In the genomic region with DNA sequence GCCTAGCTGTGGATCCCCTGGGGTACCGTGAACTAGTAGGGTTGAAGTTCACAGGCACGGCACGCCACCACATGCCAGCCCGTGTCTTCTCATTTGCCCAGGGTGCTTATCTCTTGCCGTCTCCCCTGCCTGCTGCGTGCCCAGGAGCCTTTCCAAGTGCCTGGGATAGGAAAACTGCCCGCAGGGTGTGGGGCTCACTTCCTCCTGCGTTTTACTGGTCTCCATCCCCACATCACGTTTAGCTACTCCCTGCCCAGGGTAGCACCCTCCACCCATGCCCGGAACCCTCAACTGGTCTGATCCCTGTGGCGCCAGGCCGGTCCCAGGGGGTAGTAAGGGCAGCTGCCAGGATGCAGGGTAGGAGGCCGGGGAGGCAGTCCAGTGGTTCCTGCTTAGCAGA, we compare ENCODE assay signal across 25 mouse cellular contexts. TPM values are rescaled to one million over a fixed set of nuclear protein-coding genes. Genes with fewer than 3 reads are reported as not detected.
DNase-seq lines count a peak whose midpoint lies in the region; ATAC-seq and TF ChIP-seq lines count a peak whose summit lies in the region.
"Had no signal": no experiment of that assay in that cellular context is flagged by ENCODE, and none has a peak within 500 bp of the region (broad histone marks: within the 10 kb centered on the region; RNA-seq: fewer than 3 reads in every experiment).

No protein-coding gene starts in this region.

- peak overlapping the region; percentile 4; the same call in 1 of the 2 replicates for H3K9ac ChIP-seq in heart, embryonic 13.5 days
- 0 out of 2 replicates have a peak overlapping the region, but pooled peaks have one; percentile 6 for H3K9ac ChIP-seq in limb, embryonic 12.5 days (replicated peaks)
- H3K9ac ChIP-seq: embryonic facial prominence, embryonic 15.5 days; hindbrain, embryonic 12.5 days had no signal

- no peak overlapping the region for H3K4me3 ChIP-seq in gastrocnemius, adult 2 months
- no peak overlapping the region for H3K4me3 ChIP-seq in heart, embryonic 13.5 days
- peak overlapping the region; percentile 29; the same call in 1 of the 2 replicates for H3K4me3 ChIP-seq in E14TG2a.4 (replicated peaks; ENCODE audit: low read length)
- no peak overlapping the region for H3K4me3 ChIP-seq in limb, embryonic 12.5 days (replicated peaks)
- H3K4me3 ChIP-seq: embryonic facial prominence, embryonic 15.5 days; erythroblast, embryonic 14.5 days; forebrain, embryonic 10.5 days; hindbrain, embryonic 12.5 days had no signal

- no peak overlapping the region for H3K4me2 ChIP-seq in heart, embryonic 13.5 days
- no peak overlapping the region; the same call in 1 of the 2 replicates for H3K4me2 ChIP-seq in limb, embryonic 12.5 days
- H3K4me2 ChIP-seq: embryonic facial prominence, embryonic 15.5 days; hindbrain, embryonic 12.5 days had no signal

- no peak for DNase-seq in gastrocnemius, adult 2 months
- DNase-seq in gastrocnemius, postnatal 10 days = no peak
- DNase-seq in heart, adult 9 months (ENCODE audit: low spot score in 2 of 2) = no peak
- DNase-seq in frontal cortex, adult 2 months (ENCODE audit: extremely low spot score in 1 of 2, low spot score in 1 of 2) = no peak
- DNase-seq: adrenal gland, adult 2 months; adrenal gland, postnatal 25 days; cerebellum, adult 18-20 months; cerebellum, adult 9-11 months; cerebellum, postnatal 36 days; gastrocnemius, postnatal 14 days; heart, postnatal 14 days; kidney, adult 18-20 months had no signal

- intact Hi-C loops in gastrocnemius, adult 2 months (cut with DNase I) = no loop called here

- H3K36me3 ChIP-seq in heart, embryonic 13.5 days = no peaks in the 10 kb centered on the region
- no peaks in the 10 kb centered on the region for H3K36me3 ChIP-seq in E14TG2a.4 (ENCODE audit: insufficient read depth, low read length)
- no peaks in the 10 kb centered on the region for H3K36me3 ChIP-seq in limb, embryonic 12.5 days
- H3K36me3 ChIP-seq: embryonic facial prominence, embryonic 15.5 days; forebrain, embryonic 10.5 days; hindbrain, embryonic 12.5 days had no signal

- peaks cover 9% of the 10 kb centered on the region; the same call in 1 of the 2 replicates for H3K4me1 ChIP-seq in heart, embryonic 13.5 days
- H3K4me1 ChIP-seq in E14TG2a.4 (replicated peaks; ENCODE audit: low read depth, low read length) = peaks cover 33% of the 10 kb centered on the region
- H3K4me1 ChIP-seq in limb, embryonic 12.5 days (replicated peaks) = peaks cover 13% of the 10 kb centered on the region

- no peak for ATAC-seq in heart, embryonic 13.5 days (ENCODE audit: extremely low read depth, insufficient number of reproducible peaks, low FRiP score, low TSS enrichment)
- no peak for ATAC-seq in limb, embryonic 12.5 days (ENCODE audit: insufficient number of reproducible peaks, insufficient read depth, low FRiP score, low TSS enrichment, low read depth)
- ATAC-seq: activated CD4-positive, CD25-positive, alpha-beta regulatory T cell, adult 4 months; forebrain, embryonic 14.5 days; hindbrain, embryonic 16.5 days; inflammation-experienced regulatory T-cells, adult 6 months; Patski had no signal

- peak overlapping the region; percentile 20; the same call in 1 of the 2 replicates for H3K27ac ChIP-seq in gastrocnemius, adult 2 months
- no peak overlapping the region for H3K27ac ChIP-seq in heart, embryonic 13.5 days (replicated peaks)
- no peak overlapping the region for H3K27ac ChIP-seq in limb, embryonic 12.5 days
- H3K27ac ChIP-seq: embryonic facial prominence, embryonic 15.5 days; forebrain, embryonic 10.5 days; hindbrain, embryonic 12.5 days had no signal

- H3K27me3 ChIP-seq in heart, embryonic 13.5 days (replicated peaks) = peaks cover 24% of the 10 kb centered on the region
- peaks cover 74% of the 10 kb centered on the region for H3K27me3 ChIP-seq in E14TG2a.4 (ENCODE audit: insufficient read depth, low read length)
- peaks cover 14% of the 10 kb centered on the region for H3K27me3 ChIP-seq in limb, embryonic 12.5 days
- H3K27me3 ChIP-seq: embryonic facial prominence, embryonic 15.5 days; Patski had no signal

- 21% methylated on average over 13 of the region's 13 CpGs for WGBS in heart, embryonic 13.5 days
- 26% methylated on average over 13 of the region's 13 CpGs for WGBS in limb, embryonic 12.5 days

- TF ChIP-seq CTCF in gastrocnemius, adult 2 months (IDR thresholded peaks at IDR 0.05) = no peak
- no peak for TF ChIP-seq CTCF in E14TG2a.4 (conservative IDR thresholded peaks at IDR 0.05; ENCODE audit: low read length)

- no peaks in the 10 kb centered on the region for H3K9me3 ChIP-seq in heart, embryonic 13.5 days
- H3K9me3 ChIP-seq in E14TG2a.4 (ENCODE audit: low read length) = no peaks in the 10 kb centered on the region
- no peaks in the 10 kb centered on the region for H3K9me3 ChIP-seq in limb, embryonic 12.5 days
- H3K9me3 ChIP-seq: embryonic facial prominence, embryonic 15.5 days; forebrain, embryonic 10.5 days; hindbrain, embryonic 12.5 days had no signal

RNA-seq across cellular contexts. Expression of a gene that starts 8.9 kb away (rescaled TPM):
- 10 to 100 TPM; 17.6 to 31.6 TPM for total RNA-seq in gastrocnemius, adult 2 months (2021)
- 100 to 1,000 TPM; 199 to 219 TPM for total RNA-seq in gastrocnemius, postnatal 10 days (2021)
- polyA plus RNA-seq in heart, embryonic 13.5 days (2015; fragmentation: Nextera tagmentation; extraction: Ambion mirVana) = 266 and 283 TPM in 2 replicates
- polyA plus RNA-seq in limb, embryonic 12.5 days (2016; fragmentation: Nextera tagmentation; extraction: Ambion mirVana) = 12.4 and 12.9 TPM in 2 replicates
- 11.8 and 12.2 TPM in 2 replicates for polyA plus RNA-seq in frontal cortex, adult 2 months (2012; rRNA removed)
- polyA plus RNA-seq: C2C12; erythroblast, embryonic 14.5 days; Patski had no signal

Comparison
In these comparisons a context has a peak if more than half of its experiments do, and no peak if none do; other contexts are left out.
1. RNA of a gene that starts 8.9 kb away (polyA plus RNA-seq): 266 to 283 TPM in heart, embryonic 13.5 days; 12.4 to 12.9 TPM in limb, embryonic 12.5 days and 11.8 to 12.2 TPM in frontal cortex, adult 2 months; every median in the first group is over 10 times any median in the second.